Mouse (Mus musculus) adrenal gland, adult (tissue): ENCODE data around the gene Tbc1d15.

Experiments used
- DNase-seq, 2 experiments: peaks; one replicate each; pipeline ENCODE4 v3.0.0; 2022 to 2023; ENCODE audit warnings: low spot score in 1 of 2; ENCODE audit not compliant: inconsistent age in 2 of 2

Tbc1d15 gene

DNA sequence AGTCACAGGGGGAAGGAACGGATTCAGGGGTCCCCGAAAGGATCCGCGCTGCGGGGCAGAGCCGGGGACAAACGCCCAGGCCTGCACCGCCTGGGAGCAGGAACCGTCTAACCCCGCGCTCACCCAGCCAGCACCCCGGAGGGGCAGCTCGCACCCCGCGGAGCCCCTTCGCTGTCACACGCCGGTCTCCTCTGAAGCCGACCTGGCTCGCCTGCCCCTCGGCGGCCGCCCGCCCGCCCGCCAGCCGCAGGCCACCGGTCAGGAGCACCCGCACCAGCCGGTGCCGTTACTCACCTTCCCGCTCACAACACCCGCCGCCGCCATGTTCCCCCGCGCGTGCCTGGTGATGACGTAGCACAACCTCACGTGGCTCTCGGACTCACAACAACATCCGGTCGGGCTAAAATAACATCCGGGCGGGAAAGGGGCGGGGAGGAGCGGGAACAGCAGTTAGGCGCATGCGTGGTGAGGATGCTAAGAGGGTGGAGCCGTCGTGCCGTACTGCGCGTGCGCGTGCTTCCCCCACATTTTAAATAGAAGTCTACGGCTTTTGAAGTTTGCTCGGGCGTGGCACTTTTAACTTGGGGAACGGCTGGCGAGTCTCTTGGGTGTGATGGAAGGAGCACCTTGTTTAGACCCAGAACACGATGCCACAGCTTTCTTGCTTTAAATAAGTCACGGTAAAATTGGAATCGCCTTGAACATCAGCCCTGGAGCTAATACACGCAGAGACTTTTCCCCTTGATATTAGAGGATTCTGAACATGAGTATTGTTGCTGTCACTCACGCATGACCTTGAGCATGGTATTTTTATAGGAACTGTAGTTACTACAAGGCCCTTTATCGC is at the start of gene Tbc1d15:
TSS of gene Tbc1d15 (minus strand) at position 380 of the 847 bp plus-strand sequence.
- DNase-seq, result peak; percentile 98 to 100

DNA sequence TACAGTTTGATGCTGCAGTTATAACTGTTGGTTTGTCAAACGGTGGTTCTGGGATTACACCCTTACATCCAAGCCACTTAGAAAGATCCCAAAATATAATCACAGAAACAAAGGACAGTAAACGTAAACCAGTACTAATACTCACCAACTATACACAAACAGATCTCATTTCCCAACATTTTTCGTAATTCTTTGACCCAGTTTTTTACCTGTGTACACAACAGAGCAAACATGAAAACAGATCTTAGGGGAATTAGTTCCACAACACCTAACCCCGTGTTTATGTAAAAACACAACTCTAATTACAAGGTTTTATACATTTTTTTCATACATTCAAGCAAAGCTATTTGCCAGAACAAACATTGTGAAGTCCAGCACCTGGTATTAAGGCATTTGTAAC is 47.4 kb upstream of the Tbc1d15 start:
- DNase-seq, result no peak

DNA sequence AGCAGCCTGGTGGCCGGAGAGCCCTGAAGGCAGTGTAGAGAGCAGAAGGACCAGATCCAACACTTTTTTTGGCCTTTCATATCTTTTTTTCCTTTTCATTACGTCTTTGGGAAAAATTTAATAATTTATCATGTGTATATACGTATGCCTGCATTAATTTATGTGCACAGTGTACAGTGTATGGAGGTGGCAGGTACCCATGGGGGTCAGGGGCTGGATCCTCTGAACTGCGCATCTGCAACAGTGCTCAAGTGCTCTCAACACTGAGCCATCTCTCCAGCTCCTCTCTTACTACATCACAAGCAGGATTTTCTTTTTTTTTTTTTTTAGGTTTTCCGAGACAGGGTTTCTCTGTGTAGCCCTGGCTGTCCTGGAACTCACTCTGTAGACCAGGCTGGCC is 46.3 kb upstream of the Tbc1d15 start:
- no peak for DNase-seq

DNA sequence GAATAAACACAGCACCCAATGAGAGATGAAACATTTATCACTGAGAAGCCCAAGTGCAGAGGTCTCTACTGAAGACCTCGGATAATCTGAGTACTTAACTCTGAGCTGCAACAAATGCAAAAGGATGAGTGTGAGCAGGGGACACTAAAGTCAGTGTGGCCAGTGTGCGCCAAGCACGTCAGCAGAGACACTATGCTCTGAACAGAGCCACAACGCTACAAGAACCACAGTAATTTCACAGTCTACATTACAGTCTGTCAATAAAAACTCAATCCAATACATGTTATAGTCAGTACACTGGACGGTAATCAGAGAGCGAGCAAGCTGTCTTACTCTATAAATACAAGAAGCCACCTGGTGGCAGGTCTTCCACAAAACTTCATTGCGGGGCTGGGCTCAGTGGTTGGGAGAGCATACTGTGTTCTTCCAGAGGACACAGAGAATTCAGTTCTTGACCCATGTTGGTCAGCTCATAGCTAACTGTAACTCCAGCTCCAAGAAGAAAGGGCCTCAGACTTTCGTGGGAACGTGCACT is 45.2 kb upstream of the Tbc1d15 start:
- DNase-seq, result peak in 1 of 2 experiments; percentile 42

DNA sequence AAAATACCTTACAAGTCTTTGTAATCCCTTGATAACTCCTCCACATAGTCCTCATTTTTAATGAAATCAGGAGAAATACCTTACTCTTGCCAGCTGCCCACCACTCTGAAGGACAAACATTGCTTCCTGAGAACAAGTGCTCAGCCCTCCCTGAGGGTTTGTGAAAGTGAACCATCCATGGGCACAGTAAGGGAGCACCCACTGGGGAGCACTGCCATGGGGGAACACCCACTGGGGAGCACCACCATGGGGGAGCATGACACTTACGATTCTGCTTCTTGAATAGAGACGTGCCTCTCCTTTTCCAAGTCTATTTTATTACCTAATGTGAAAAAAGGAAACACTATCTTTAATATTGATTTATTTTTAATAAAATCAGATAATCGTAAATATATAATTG is 43.9 kb upstream of the Tbc1d15 start:
- no peak for DNase-seq

DNA sequence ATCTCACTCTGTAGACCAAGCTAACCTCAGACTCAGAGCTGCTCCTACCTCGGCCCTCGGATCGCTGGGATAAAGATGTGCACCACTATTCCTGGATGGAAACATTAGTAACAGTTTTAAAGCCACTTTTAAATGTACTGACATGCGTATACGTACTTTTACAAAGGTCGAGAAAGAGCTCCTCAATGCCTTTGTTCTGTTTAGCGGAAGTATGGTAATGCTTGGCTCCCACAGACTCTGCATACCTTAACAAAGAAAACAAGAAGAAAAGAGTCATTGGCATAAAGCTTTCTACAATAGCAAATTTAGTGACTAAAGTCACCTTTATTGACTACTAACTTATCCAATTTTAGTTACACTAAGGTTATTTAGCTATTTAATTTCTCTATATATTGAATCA is 43.4 kb upstream of the Tbc1d15 start:
- DNase-seq, result no peak

DNA sequence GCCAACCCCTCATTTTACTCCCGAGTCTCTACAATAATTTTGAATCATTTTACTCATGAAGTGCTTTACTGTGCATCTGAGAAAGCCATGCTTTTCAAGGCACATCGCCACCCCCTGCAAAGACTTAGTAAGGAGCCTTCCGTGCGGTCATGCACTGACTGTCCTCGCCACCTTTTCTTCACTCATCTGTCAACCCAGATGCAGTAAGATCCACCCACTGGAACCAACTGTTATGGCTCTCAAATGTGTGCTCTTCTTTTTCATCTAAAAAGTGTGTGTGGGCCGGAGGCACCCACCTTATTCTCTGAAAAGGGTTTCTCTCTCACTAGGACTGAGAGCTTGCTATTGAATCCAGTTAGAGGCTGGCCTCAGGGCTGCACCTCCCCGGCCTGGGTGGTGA is 42.7 kb upstream of the Tbc1d15 start:
- DNase-seq, result no peak

DNA sequence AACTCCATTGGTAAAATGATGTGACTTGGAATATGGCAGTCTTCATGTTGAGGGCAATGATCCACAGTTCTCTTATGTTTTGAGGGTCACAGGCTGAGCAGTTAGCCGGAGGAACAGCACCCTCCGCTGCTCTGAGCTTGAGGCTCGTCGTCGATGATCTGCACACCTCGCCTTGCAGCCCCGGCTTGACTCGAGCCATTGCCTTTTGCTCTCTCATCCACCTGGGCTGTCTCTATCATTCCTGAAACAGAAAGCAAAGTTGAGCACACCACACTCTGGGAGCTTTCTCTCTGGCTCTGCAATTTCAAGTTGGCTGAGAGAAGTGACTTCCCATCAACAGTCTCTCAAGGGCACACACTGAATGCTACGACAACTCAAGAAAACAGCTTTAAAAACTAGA is 39.4 kb upstream of the Tbc1d15 start:
- no peak for DNase-seq

DNA sequence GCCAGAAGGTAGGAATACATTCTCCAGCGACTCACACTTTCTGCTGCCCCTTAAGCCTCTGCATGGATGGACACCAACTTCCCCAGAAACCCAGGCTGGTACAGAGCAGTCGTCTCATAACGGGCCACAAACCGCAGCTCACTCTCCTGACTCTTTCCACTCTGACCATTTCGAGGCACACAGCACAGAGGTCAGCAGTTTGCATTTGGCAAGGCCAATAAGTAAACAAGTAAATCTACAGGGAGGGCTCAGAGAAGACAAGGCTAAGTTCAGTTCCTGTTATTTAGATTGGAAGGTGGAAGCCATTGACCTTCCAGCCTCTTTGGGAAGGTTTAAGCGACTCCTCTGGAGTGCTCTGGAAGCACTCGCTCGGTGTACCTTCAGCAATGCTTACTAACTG is 37.6 kb upstream of the Tbc1d15 start:
- no peak for DNase-seq

DNA sequence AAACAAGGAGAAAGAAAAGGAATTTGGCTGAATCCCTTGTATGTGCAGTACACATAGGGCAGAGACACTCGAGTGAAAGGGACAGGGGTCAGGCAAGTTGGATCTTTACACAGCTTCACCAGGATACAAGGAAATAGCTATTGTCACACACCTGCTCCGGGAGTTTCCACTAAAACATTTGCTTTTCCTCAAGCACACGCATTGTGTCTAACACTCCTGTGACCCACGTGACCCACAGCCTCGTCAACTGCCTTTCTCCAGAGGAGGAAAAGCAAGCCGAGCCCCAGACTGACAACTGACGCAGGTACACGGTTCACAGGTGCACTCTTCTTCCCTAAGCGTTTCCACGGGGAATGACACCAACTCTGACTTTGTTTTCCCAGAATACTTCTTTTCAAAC is 32.9 kb upstream of the Tbc1d15 start:
- DNase-seq, result no peak

DNA sequence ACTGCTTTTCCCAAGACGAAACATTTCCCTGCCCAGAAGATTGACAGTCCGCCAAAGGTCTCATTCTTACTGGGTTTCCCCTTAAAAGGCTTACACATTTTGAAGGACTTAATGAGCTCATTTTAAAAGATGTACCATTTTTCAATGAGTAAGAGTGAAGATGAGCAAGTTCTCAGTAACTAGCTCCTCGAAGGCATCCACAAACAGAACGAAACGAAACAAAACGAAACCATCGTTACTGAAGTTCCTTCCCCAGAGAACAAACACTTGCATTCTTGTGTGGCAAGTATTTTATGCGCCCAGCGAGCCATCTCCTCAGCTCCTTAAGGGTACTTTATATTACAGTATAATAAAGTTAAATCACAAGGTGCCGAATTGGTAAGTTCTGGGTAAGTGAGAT is 30.1 kb upstream of the Tbc1d15 start:
- DNase-seq, result no peak

DNA sequence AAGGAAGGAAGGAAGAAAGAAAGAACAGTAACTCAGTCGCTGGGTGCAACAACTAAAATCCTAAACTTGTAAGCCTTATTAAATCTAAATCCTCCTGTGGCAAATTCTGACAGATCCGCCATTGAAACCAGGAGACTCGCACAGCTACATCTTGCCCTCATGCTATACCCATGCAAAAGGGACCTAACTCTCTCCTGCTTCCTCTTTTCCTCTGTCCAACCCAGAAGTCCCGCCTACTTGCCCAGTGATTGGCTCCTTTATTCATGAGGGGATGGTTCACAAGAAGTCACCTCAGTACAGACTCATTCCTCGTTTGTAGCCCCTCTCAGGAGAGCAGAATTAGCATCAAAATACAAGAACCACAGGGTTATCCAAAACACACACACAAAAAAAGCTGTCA is 20.4 kb upstream of the Tbc1d15 start:
- no peak for DNase-seq

DNA sequence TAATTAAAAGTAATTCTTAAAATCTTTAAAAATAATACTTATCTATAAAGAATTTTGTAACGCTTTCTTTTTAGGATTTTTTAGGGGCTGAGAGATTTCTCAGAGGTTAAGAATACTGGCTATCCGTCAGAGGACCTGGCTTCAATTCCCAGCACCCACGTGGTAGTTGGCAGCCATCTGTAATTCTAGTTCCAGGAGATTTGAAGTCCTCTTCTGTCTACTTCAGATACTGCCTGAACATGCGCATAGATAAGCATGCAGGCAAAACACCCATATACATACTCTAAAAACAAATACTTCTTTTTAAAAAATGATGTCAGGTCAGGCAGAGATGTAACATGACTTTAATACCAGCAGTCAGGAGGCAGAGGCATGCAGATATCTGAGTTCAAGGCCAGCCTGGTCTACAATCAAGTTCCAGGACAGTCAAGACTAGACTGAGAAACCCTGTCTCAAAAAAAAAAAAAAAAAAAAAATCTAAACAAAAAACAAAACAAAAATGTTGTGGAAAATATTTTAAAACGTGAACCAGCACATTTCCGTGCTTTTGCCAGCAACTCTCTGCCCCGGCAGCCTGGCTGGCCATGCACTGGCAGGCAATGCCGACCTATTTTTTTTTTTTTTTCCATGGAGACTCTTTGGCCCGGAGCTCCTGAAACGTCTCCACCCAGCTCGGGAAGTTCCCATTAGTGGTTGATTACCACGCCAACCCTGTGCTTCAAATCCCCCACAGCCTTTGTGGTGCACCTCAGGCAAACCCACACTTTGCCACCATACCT is 19.5 kb upstream of the Tbc1d15 start:
- DNase-seq, result no peak

DNA sequence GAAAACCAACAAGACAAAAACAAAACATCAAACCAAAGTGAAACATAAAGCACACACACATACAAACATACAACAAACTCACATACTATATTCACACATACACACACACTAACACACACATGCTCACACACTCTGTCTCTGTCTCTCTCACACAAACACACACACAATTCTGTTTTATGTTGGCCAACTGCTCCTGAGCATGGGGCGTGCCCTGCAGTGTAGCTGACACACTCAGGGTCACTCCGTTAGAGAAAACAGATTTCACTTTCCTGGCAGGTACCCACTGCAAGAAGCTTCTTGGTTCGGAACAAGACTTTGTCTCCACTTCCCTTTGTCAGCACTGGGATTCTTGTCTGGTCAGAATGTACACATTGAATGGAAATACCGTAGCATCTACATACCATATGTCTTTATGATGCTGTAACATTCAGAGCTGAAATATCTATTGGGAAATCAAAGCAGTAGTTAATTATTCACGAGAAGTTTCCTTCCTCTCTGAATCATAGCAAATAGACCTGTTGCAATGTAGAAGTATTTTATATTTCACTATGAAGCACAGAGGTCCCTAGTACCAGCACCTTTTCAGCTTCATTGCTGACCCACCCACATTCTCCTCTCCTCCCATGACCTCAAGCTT is 11.8 kb upstream of the Tbc1d15 start:
- DNase-seq, result peak in 1 of 2 experiments; percentile 72

DNA sequence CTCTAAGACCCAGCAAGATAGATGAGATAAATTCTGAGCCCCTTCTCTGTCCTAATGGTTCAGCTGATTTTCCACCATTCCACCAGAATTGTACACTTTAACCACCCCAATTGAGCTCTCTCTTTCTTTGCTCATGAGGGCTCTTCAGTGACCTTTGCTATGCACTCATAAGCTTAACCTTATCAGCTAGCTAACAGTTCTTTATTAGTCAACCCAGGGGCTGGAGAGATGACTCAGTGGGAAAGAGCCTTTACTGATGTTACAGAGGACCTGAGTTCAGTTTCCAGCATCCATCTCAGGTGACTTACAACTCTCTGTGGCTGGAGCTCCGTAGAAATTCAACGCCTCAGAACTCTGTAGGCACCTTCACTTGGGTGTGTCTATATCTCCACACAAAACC is 11.0 kb upstream of the Tbc1d15 start:
- DNase-seq, result peak in 1 of 2 experiments; percentile 42

DNA sequence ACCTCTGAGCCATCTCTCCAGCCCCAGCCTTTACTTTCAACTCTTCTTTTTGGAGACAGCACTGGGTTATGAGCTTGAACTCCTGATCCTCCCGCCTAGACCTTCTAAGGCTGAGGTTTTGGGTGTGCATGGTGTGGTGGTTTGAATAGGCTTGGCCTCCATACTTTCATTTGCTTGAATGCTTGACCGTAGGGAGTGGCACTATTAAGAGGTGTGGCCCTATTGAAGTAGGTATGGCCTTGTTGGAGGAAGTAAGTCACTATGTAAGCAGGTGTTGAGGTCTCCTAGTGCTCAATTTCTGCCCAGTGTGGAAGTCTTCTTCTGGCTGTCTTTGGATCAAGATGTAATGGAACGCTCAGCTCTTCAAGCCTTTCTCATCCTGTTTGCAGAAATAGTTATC is 10.2 kb upstream of the Tbc1d15 start:
- no peak for DNase-seq

DNA sequence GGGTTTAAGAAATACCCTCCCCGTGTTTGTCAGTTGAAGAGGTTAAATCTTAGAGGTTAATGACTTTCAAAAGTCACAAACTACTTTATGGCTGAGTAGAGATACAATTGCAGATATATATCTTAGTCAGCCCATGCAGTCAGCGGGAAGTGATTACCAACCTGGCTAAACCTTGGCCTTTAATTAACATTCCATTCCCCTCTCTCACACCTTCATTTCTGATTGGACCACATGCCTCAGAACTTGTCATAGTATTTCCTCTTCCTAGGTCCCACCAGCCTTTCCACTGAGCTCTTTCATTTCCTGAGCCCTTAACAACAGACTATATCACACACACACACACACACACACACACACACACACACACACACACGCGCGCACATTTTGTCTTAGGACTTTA is 4.9 kb upstream of the Tbc1d15 start:
- DNase-seq, result no peak

DNA sequence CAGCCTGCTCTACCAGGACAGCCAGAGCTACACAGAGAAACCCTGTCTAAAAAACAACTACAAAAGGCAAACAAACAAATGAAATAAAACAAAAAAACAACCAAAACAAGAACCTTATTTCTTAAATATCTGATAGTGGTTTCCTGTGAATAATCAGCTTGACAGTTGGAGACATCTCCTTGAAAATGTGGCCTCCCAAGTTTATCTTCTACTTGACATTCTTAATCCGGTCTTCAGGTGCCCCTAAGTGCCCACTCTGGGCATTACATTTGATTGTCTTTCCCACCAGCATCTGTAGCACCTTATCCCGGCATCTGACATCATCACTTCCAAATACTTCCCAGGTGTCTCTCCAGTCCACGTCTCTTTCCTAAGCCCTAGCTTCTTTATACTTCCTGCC is 2.3 kb upstream of the Tbc1d15 start:
- DNase-seq, result no peak

DNA sequence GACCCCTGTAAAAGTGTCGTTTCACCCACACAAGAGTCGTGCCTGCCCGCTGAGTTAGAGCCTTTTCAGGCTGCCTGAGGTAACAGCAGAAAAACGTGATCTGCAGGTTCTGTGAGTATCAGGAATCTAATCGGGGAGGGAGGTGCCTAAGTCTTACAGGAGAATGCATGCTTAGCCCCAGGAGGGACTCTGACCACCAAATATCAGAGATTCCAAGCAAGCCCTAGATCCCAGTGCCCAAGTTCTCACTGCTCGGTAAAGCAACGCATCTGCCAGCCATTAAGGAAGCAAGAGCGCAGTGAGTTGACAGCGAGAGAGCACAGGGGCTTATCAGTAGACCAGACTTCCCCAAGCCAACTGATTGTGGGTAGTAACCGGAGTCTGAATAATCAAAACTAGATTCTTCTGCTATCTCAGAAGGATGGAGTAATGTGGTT is 1.1 kb upstream of the Tbc1d15 start:
- DNase-seq, result peak; percentile 19 to 71

DNA sequence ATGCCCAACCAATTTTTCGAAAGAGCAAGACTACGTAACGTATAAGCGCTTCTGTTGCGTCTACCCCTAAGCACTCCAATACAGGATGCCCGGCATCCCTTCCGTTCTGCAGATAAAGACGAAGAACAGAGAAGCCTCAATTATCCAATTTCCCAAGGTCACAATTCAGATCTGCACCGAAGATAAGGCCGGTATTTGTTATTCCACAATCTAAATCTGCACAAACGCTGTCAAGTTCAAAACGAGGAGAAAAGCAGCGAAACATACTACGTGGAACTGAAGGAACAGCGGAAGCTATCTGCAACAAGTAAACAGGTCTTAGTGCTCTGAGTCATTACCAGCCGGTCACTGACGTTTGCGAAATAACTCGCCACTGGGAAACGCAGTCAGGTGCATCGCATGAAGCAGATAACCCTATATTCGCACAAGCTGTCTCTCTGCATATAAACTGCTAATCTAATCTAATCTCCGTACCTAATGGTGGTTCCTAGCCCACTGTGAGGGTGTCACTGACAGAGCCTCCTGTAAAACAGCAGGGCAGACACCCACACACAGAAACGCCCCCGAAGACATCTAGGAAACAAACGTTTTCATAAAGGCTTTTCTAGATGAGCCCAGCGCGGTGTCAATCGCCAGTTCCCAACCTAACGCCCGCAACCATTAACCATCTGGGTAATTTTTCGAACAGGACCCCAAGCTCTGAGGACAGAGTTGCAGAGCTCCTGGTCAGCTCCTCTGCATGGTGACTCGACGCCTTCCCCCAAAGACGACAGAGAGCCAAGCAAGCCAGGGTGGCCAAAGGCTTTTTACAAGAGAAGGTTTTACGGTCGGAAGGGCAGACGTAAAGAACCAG is 806 bp downstream of the Tbc1d15 start:
- peak; percentile 50 to 82 for DNase-seq

DNA sequence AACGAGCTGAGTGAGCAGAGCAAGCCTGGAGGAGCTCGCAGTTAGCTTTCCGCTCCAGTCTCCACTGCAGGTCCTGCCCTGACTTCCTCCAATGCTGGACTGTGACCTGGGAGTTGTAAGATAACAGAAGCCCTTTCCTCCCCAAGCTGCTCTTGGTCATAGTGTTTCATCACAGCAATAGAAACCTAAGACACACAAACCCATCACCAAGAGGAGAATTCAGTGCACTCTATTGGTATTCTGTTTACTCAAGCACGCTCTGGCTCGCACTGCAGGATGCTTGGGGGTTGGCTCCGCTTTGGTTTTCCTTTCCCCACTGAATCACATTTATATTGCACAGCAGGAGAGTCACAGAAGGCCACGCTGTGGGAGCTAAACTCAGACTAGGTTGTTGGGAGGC is 3.2 kb downstream of the Tbc1d15 start:
- peak in 1 of 2 experiments; percentile 32 for DNase-seq
